Mouse (Mus musculus): ENCODE measurements around the gene Kif14. TPM values are rescaled to one million over a fixed set of nuclear protein-coding genes. Genes with fewer than 3 reads are reported as not detected.

Gene Kif14
- polyA plus RNA-seq (2015; fragmentation: Nextera tagmentation; extraction: Ambion mirVana): 2.5 and 2.7 TPM in 2 replicates

DNA sequence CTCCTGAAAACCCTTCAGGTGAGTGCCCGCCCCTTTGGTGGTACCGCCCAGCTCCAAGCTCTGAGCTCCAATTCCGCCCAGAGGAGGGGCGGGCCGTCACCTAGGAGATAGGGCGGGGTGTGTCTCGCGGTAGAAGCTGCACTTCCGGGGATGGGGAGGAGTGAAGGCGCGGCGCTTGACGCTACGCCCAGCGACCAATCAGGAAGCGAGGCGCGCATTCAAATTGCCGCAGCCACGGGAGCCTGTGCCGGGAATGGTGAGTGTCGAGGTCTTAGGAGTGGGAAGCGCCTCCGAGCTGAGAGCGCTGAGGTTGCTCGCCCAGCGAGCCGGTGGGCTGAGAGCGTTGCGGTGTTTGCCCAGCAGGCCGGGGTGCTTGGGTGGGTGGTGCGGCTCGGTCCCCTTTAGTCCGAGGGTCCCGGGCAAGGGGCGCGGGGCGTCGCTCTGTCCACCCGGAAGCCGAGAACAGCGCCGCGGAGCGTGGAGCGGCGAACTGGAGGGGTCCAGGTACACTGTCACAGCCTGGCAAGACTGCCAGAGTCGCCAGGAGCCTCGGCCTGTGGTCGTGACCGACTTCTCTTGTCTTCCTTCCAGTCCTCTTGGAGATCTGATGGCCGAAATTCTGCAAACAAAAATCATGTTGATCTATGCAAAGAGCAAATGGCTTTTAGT lies at the start of gene Kif14:
Kif14 (plus strand) TSS at position 201 of the 669 bp plus-strand sequence.
- peak within 1 kb of the TSS; percentile 98 for H3K4me2 ChIP-seq (ENCODE audit: low read depth, low read length)
- no peaks in the 10 kb centered on the region for H3K27me3 ChIP-seq (replicated peaks; ENCODE audit: control insufficient read depth, insufficient read depth, low read length)
- under 1% methylated on average over 52 of the region's 52 CpGs for WGBS
- H3K9ac ChIP-seq (ENCODE audit: low read depth, low read length): peak within 1 kb of the TSS; percentile 77
- peak; percentile 100 for ATAC-seq
- H3K4me3 ChIP-seq (ENCODE audit: low read length): peak within 1 kb of the TSS; percentile 80
- H3K27ac ChIP-seq (ENCODE audit: low read length): no peak within 1 kb of the TSS
- no peaks in the 10 kb centered on the region for H3K9me3 ChIP-seq (ENCODE audit: control insufficient read depth, low read length)
- H3K36me3 ChIP-seq (ENCODE audit: control insufficient read depth, insufficient read depth, low read length): no peaks in the 10 kb centered on the region
- H3K4me1 ChIP-seq (ENCODE audit: control insufficient read depth, insufficient read depth, low read length): peaks cover 8% of the 10 kb centered on the region

GRCm38 (mm10) chr1:136418393-136418792 lies 47.8 kb upstream of the Kif14 start:
- Histone ChIP-seq H3K36me3 (ENCODE audit: control insufficient read depth, insufficient read depth, low read length) (no peaks in the 10 kb centered on the region), H3K27me3 (replicated peaks; ENCODE audit: control insufficient read depth, insufficient read depth, low read length) (no peaks in the 10 kb centered on the region), H3K4me3 (ENCODE audit: low read length) (no peak overlapping the region), H3K27ac (ENCODE audit: low read length) (no peak overlapping the region), H3K9ac (ENCODE audit: low read depth, low read length) (no peak overlapping the region), H3K4me1 (ENCODE audit: control insufficient read depth, insufficient read depth, low read length) (peaks cover 4% of the 10 kb centered on the region; the same call in 1 of the 2 replicates), H3K9me3 (ENCODE audit: control insufficient read depth, low read length) (no peaks in the 10 kb centered on the region), H3K4me2 (ENCODE audit: low read depth, low read length) (no peak overlapping the region)
- no peak for ATAC-seq
- WGBS: 95% methylated on average over 6 of the region's 6 CpGs

- 0 out of 2 replicates have a peak, but pooled peaks cover 4% of the 10 kb centered on the region for H3K4me1 ChIP-seq (ENCODE audit: control insufficient read depth, insufficient read depth, low read length)
- H3K36me3 ChIP-seq (ENCODE audit: control insufficient read depth, insufficient read depth, low read length): no peaks in the 10 kb centered on the region
- no peaks in the 10 kb centered on the region for H3K27me3 ChIP-seq (replicated peaks; ENCODE audit: control insufficient read depth, insufficient read depth, low read length)
- no peak overlapping the region for H3K4me3 ChIP-seq (ENCODE audit: low read length)
- H3K4me2 ChIP-seq (ENCODE audit: low read depth, low read length): no peak overlapping the region
- H3K9ac ChIP-seq (ENCODE audit: low read depth, low read length): no peak overlapping the region
- H3K9me3 ChIP-seq (ENCODE audit: control insufficient read depth, low read length): no peaks in the 10 kb centered on the region
- H3K27ac ChIP-seq (ENCODE audit: low read length): no peak overlapping the region
- WGBS: 77% methylated on average over 11 of the region's 11 CpGs
- peak; percentile 50 for ATAC-seq
These were observed 38.8 kb upstream of the Kif14 start for GRCm38 (mm10) chr1:136427166-136427969.

- ATAC-seq: no peak
- WGBS: 87% methylated on average over 4 of the region's 4 CpGs
- H3K4me3 ChIP-seq (ENCODE audit: low read length): no peak overlapping the region
- H3K27me3 ChIP-seq (replicated peaks; ENCODE audit: control insufficient read depth, insufficient read depth, low read length): no peaks in the 10 kb centered on the region
- H3K4me1 ChIP-seq (ENCODE audit: control insufficient read depth, insufficient read depth, low read length): 0 out of 2 replicates have a peak, but pooled peaks cover 4% of the 10 kb centered on the region
- H3K9me3 ChIP-seq (ENCODE audit: control insufficient read depth, low read length): no peaks in the 10 kb centered on the region
- no peak overlapping the region for H3K9ac ChIP-seq (ENCODE audit: low read depth, low read length)
- H3K4me2 ChIP-seq (ENCODE audit: low read depth, low read length): no peak overlapping the region
- H3K36me3 ChIP-seq (ENCODE audit: control insufficient read depth, insufficient read depth, low read length): no peaks in the 10 kb centered on the region
- H3K27ac ChIP-seq (ENCODE audit: low read length): no peak overlapping the region
These were observed 37.2 kb upstream of the Kif14 start for GRCm38 (mm10) chr1:136428981-136429380.

GRCm38 (mm10) chr1:136430126-136430818 lies 35.9 kb upstream of the Kif14 start:
- 0 out of 2 replicates have a peak, but pooled peaks cover 4% of the 10 kb centered on the region for H3K4me1 ChIP-seq (ENCODE audit: control insufficient read depth, insufficient read depth, low read length)
- H3K4me3 ChIP-seq (ENCODE audit: low read length): no peak overlapping the region
- no peak for ATAC-seq
- WGBS: 62% methylated on average over 7 of the region's 7 CpGs
- H3K9me3 ChIP-seq (ENCODE audit: control insufficient read depth, low read length): no peaks in the 10 kb centered on the region
- H3K27ac ChIP-seq (ENCODE audit: low read length): no peak overlapping the region; the same call in 1 of the 2 replicates
- no peak overlapping the region for H3K4me2 ChIP-seq (ENCODE audit: low read depth, low read length)
- no peaks in the 10 kb centered on the region for H3K27me3 ChIP-seq (replicated peaks; ENCODE audit: control insufficient read depth, insufficient read depth, low read length)
- no peak overlapping the region for H3K9ac ChIP-seq (ENCODE audit: low read depth, low read length)
- H3K36me3 ChIP-seq (ENCODE audit: control insufficient read depth, insufficient read depth, low read length): no peaks in the 10 kb centered on the region

GRCm38 (mm10) chr1:136440741-136441140 lies 25.4 kb upstream of the Kif14 start:
- WGBS: 84% methylated on average over 7 of the region's 7 CpGs
- H3K4me2 ChIP-seq (ENCODE audit: low read depth, low read length): no peak overlapping the region

GRCm38 (mm10) chr1:136442809-136443208 lies 23.3 kb upstream of the Kif14 start:
- Histone ChIP-seq H3K4me1 (ENCODE audit: control insufficient read depth, insufficient read depth, low read length) (0 out of 2 replicates have a peak, but pooled peaks cover 2% of the 10 kb centered on the region), H3K36me3 (ENCODE audit: control insufficient read depth, insufficient read depth, low read length) (no peaks in the 10 kb centered on the region), H3K4me2 (ENCODE audit: low read depth, low read length) (no peak overlapping the region), H3K4me3 (ENCODE audit: low read length) (no peak overlapping the region), H3K27me3 (replicated peaks; ENCODE audit: control insufficient read depth, insufficient read depth, low read length) (no peaks in the 10 kb centered on the region), H3K27ac (ENCODE audit: low read length) (no peak overlapping the region), H3K9ac (ENCODE audit: low read depth, low read length) (no peak overlapping the region), H3K9me3 (ENCODE audit: control insufficient read depth, low read length) (no peaks in the 10 kb centered on the region)
- WGBS: 39% methylated on average over 9 of the region's 9 CpGs
- peak; percentile 64; the same call in 1 of the 2 replicates for ATAC-seq

More at GRCm38 (mm10) chr1:136440741-136441140, 25.4 kb upstream of the Kif14 start:
- ATAC-seq: no peak
- H3K4me1 ChIP-seq (ENCODE audit: control insufficient read depth, insufficient read depth, low read length): 0 out of 2 replicates have a peak, but pooled peaks cover 2% of the 10 kb centered on the region
- no peak overlapping the region for H3K9ac ChIP-seq (ENCODE audit: low read depth, low read length)
- no peaks in the 10 kb centered on the region for H3K36me3 ChIP-seq (ENCODE audit: control insufficient read depth, insufficient read depth, low read length)
- no peaks in the 10 kb centered on the region for H3K9me3 ChIP-seq (ENCODE audit: control insufficient read depth, low read length)
- H3K27me3 ChIP-seq (replicated peaks; ENCODE audit: control insufficient read depth, insufficient read depth, low read length): no peaks in the 10 kb centered on the region
- H3K4me3 ChIP-seq (ENCODE audit: low read length): no peak overlapping the region
- H3K27ac ChIP-seq (ENCODE audit: low read length): no peak overlapping the region

DNA sequence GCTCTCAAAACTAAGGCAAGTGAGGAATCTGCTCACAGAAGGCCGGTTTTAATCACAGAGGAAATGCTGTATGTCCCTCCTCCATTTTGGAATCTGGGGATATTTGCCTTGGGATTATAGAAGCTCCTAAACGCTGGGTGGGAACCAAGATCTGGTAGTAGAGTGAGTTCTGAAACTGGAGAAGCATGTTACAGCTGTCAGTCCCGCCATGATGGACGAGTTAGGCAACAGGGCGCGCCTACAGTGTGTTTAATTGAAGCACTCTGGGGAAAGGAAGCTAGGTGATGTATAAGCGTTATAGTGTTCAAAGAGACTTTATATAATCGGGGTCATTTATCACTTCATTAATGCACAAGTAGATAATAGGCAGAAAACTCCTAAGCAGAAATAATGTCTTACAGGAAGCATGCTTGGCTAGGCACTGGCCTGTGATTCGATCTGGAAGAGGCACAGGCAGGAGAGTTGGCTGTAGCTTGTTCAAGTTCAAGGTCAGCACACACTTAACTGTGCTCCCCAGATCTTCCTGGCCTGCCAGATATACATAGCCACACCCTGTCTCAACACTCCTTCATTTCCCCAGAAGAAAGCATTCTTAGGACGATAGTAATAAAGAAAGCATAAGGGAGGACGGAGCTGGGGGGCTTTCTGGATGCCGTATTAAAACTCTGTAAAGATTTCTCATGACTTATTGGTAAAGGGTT lies 21.4 kb upstream of the Kif14 start:
- Histone ChIP-seq H3K9me3 (ENCODE audit: control insufficient read depth, low read length) (no peaks in the 10 kb centered on the region), H3K9ac (ENCODE audit: low read depth, low read length) (no peak overlapping the region), H3K4me3 (ENCODE audit: low read length) (no peak overlapping the region), H3K4me2 (ENCODE audit: low read depth, low read length) (no peak overlapping the region), H3K36me3 (ENCODE audit: control insufficient read depth, insufficient read depth, low read length) (no peaks in the 10 kb centered on the region), H3K4me1 (ENCODE audit: control insufficient read depth, insufficient read depth, low read length) (0 out of 2 replicates have a peak, but pooled peaks cover 2% of the 10 kb centered on the region), H3K27ac (ENCODE audit: low read length) (no peak overlapping the region), H3K27me3 (replicated peaks; ENCODE audit: control insufficient read depth, insufficient read depth, low read length) (no peaks in the 10 kb centered on the region)
- 64% methylated on average over 12 of the region's 12 CpGs for WGBS
- ATAC-seq: peak; percentile 79
